Mouse (Mus musculus) heart, embryonic 16.5 days (tissue): ENCODE results near the gene Eno2. TPM values are rescaled to one million over a fixed set of nuclear protein-coding genes. Genes with fewer than 3 reads are reported as not detected.
A peak's percentile ranks its signal among the peaks of the same experiment; 100 is the strongest.

Source experiments
- ATAC-seq: fragments of 200-750 bp; cut with Nextera tagmentation; replicated peaks from 2 replicates; pipeline ENCODE4 v1.8.0; 2017; ENCODE audit warnings: moderate number of reproducible peaks; ENCODE audit not compliant: insufficient read depth, low FRiP score; ENCODE audit errors: extremely low read depth
- H3K27ac ChIP-seq: fragments of 300-500 bp; sonication (generic); 2 replicates; pipeline ENCODE4 v1.5.1; 2014; ENCODE audit warnings: mild to moderate bottlenecking, low read length, control low read depth, moderate library complexity
- H3K27me3 ChIP-seq: fragments of 300-500 bp; sonication (generic); 2 replicates; pipeline ENCODE4 v1.6.1; 2014; ENCODE audit warnings: low read length, mixed read lengths; ENCODE audit not compliant: control insufficient read depth, insufficient read depth
- H3K36me3 ChIP-seq: fragments of 300-500 bp; sonication (generic); 2 replicates; pipeline ENCODE4 v1.6.1; 2014; ENCODE audit not compliant: control insufficient read depth, insufficient read depth
- H3K4me1 ChIP-seq: fragments of 300-500 bp; sonication (generic); 2 replicates; pipeline ENCODE4 v1.6.1; 2014; ENCODE audit warnings: low read length, mixed read lengths; ENCODE audit not compliant: control insufficient read depth, insufficient read depth
- H3K4me2 ChIP-seq: fragments of 300-500 bp; sonication (generic); 2 replicates; pipeline ENCODE4 v1.6.1; 2014; ENCODE audit warnings: low read depth, mild to moderate bottlenecking, control low read depth, low read length
- H3K4me3 ChIP-seq: fragments of 300-500 bp; sonication (generic); 2 replicates; pipeline ENCODE4 v1.5.1; 2014; ENCODE audit warnings: mild to moderate bottlenecking, control low read depth, low read length
- H3K9ac ChIP-seq: fragments of 300-500 bp; sonication (generic); 2 replicates; pipeline ENCODE4 v1.6.1; 2014; ENCODE audit warnings: low read length, control low read depth
- H3K9me3 ChIP-seq: fragments of 300-500 bp; sonication (generic); replicated peaks from 2 replicates; pipeline ENCODE4 v1.6.1; 2016; ENCODE audit warnings: low read length; ENCODE audit not compliant: control insufficient read depth
- WGBS: fragments of 180-500 bp; shearing (Covaris S2); extraction: QIAGEN DNeasy Blood & Tissue Kit; methylation state at CpG from one replicate; pipeline ENCODE4 v1.1.7; 2014; 5-methylcytosine and 5-hydroxymethylcytosine counted together
- microRNA counts: library from miRNA; unstranded; fragments of <30 nt; microRNA quantifications from one replicate; lab custom pipeline; 2016
- microRNA-seq: library from miRNA; unstranded; fragments of <30 nt; microRNA quantifications from one replicate; pipeline ENCODE4, GENCODE M21; 2017
- polyA plus RNA-seq: library from polyadenylated mRNA; unstranded; fragments of >200 nt; fragmentation: Nextera tagmentation; extraction: Ambion mirVana; gene quantifications from 2 replicates; pipeline ENCODE4 v1.2.1, GENCODE M21; 2015

Gene Eno2
- polyA plus RNA-seq, 1 experiment from 2014 or later, result 3.7 TPM

- H3K27me3 ChIP-seq, result no peaks in the 10 kb centered on the region
- no peak overlapping the region; the same call in 1 of the 2 replicates for H3K4me2 ChIP-seq
- 65% methylated on average over 20 of the region's 20 CpGs for WGBS
- H3K9me3 ChIP-seq, result no peaks in the 10 kb centered on the region
- no peak for ATAC-seq
- H3K4me3 ChIP-seq, result no peak overlapping the region
- no peak overlapping the region for H3K9ac ChIP-seq
- H3K27ac ChIP-seq, result no peak overlapping the region
- peaks cover 30% of the 10 kb centered on the region for H3K36me3 ChIP-seq
- peaks cover 14% of the 10 kb centered on the region for H3K4me1 ChIP-seq
Observed at GRCm38 (mm10) chr6:124716864-124717490, 52.5 kb downstream of the Eno2 start.

- Histone ChIP-seq H3K4me3 (peak overlapping the region; percentile 95), H3K27me3 (no peaks in the 10 kb centered on the region), H3K4me2 (peak overlapping the region; percentile 92), H3K36me3 (peaks cover 34% of the 10 kb centered on the region), H3K9ac (peak overlapping the region; percentile 93), H3K4me1 (peaks cover 27% of the 10 kb centered on the region), H3K9me3 (no peaks in the 10 kb centered on the region), H3K27ac (peak overlapping the region; percentile 90)
- no peak for ATAC-seq
- WGBS, result 8% methylated on average over 11 of the region's 11 CpGs
Observed at GRCm38 (mm10) chr6:124712918-124713317, 56.6 kb downstream of the Eno2 start.

- peak; percentile 97 for ATAC-seq
- under 1% methylated on average over 76 of the region's 76 CpGs for WGBS
- H3K4me2 ChIP-seq, result peak within 1 kb of the TSS; percentile 92
- H3K36me3 ChIP-seq, result peaks cover 29% of the 10 kb centered on the region
- H3K4me1 ChIP-seq, result peaks cover 27% of the 10 kb centered on the region
- H3K9ac ChIP-seq, result peak within 1 kb of the TSS; percentile 93
- peak within 1 kb of the TSS; percentile 95 for H3K4me3 ChIP-seq
- H3K9me3 ChIP-seq, result no peaks in the 10 kb centered on the region
- no peaks in the 10 kb centered on the region for H3K27me3 ChIP-seq
- H3K27ac ChIP-seq, result peak within 1 kb of the TSS; percentile 91
Observed at GRCm38 (mm10) chr6:124711824-124712782, 57.4 kb downstream of the Eno2 start, which contains the start of the genes Emg1 and Phb2. Gene Emg1 (minus strand): TSS chr6:124712178. Gene Phb2 (plus strand): TSS chr6:124712336.

MicroRNAs within 50 kb of the gene (microRNA counts, 519-probe panel; counts per million panel counts)
- microRNA mmu-miR-141 (lab: Ali Mortazavi, UCI), result 2,146 counts per million, percentile 31 among the panel's probes with 10 or more counts
- 2,852 counts per million, percentile 73 among the panel's probes with 10 or more counts for microRNA mmu-miR-200c (lab: Ali Mortazavi, UCI)

Small RNA genes within 50 kb of the gene (microRNA-seq; reads per million reads assigned to microRNA genes)
- gene Mir141 (255 reads per million, percentile 65 among the genes with 10 or more reads in this experiment), gene Mir200c (1,778 reads per million, percentile 83 among the genes with 10 or more reads in this experiment)

Other genes starting within 250 kb of the Eno2 start
- gene C1s1, start 227.3 kb downstream of the Eno2 start, polyA plus RNA-seq, result 2.2 and 3.7 TPM in 2 replicates
- gene C1rb, start 199.4 kb downstream of the Eno2 start, polyA plus RNA-seq, result not detected in 2 replicates
- gene C1s2, start 133.6 kb downstream of the Eno2 start, polyA plus RNA-seq, result 0.05 and 0.06 TPM in 2 replicates
- gene Lpcat3, start 106.6 kb downstream of the Eno2 start, polyA plus RNA-seq, result 50.1 and 54.2 TPM in 2 replicates
- gene Emg1, start 57.5 kb downstream of the Eno2 start, polyA plus RNA-seq, result 125 and 133 TPM in 2 replicates
- gene Phb2, start 57.3 kb downstream of the Eno2 start, polyA plus RNA-seq, result 347 and 355 TPM in 2 replicates
- 14.6 and 31.3 TPM in 2 replicates for gene Ptpn6, start 31.0 kb downstream of the Eno2 start, polyA plus RNA-seq
- gene Grcc10, start 28.3 kb downstream of the Eno2 start, polyA plus RNA-seq, result 429 and 447 TPM in 2 replicates
- gene Gm45234, start 13.7 kb downstream of the Eno2 start, polyA plus RNA-seq, result not detected in 2 replicates
- gene Atn1, start 13.1 kb downstream of the Eno2 start, polyA plus RNA-seq, result 9.4 and 10.4 TPM in 2 replicates
- 2.5 and 5.7 TPM in 2 replicates for gene Lrrc23, start 10.1 kb upstream of the Eno2 start, polyA plus RNA-seq
- 7.4 and 9.2 TPM in 2 replicates for gene Spsb2, start 39.0 kb upstream of the Eno2 start, polyA plus RNA-seq
- gene Tpi1, start 44.6 kb upstream of the Eno2 start, polyA plus RNA-seq, result 1,525 and 1,576 TPM in 2 replicates
- 104 and 112 TPM in 2 replicates for gene Usp5, start 59.8 kb upstream of the Eno2 start, polyA plus RNA-seq
- 126 and 136 TPM in 2 replicates for gene Cdca3, start 59.9 kb upstream of the Eno2 start, polyA plus RNA-seq
- 3.8 and 4.2 TPM in 2 replicates for gene Gnb3, start 70.6 kb upstream of the Eno2 start, polyA plus RNA-seq
- gene P3h3, start 88.1 kb upstream of the Eno2 start, polyA plus RNA-seq, result 12.3 and 15.2 TPM in 2 replicates
- gene Gpr162, start 94.3 kb upstream of the Eno2 start, polyA plus RNA-seq, result 2.4 and 2.7 TPM in 2 replicates
- gene Cd4, start 118.5 kb upstream of the Eno2 start, polyA plus RNA-seq, result 0.25 and 2.1 TPM in 2 replicates
- gene Lag3, start 142.0 kb upstream of the Eno2 start, polyA plus RNA-seq, result 1.1 and 1.7 TPM in 2 replicates
- gene Ptms, start 150.4 kb upstream of the Eno2 start, polyA plus RNA-seq, result 203 and 265 TPM in 2 replicates
- 387 and 398 TPM in 2 replicates for gene Mlf2, start 161.7 kb upstream of the Eno2 start, polyA plus RNA-seq
- 141 and 145 TPM in 2 replicates for gene Cops7a, start 195.9 kb upstream of the Eno2 start, polyA plus RNA-seq
- 0.54 and 0.70 TPM in 2 replicates for gene Pianp, start 227.0 kb upstream of the Eno2 start, polyA plus RNA-seq
- 8.7 and 9.6 TPM in 2 replicates for gene Zfp384, start 239.5 kb upstream of the Eno2 start, polyA plus RNA-seq